Mouse (Mus musculus) limb, embryonic 14.5 days (tissue): Measurements from ENCODE around the gene Ctr9. TPM values are rescaled to one million over a fixed set of nuclear protein-coding genes. Genes with fewer than 3 reads are reported as not detected.

Source experiments
- ATAC-seq: fragments of 200-750 bp; cut with Nextera tagmentation; 2 replicates; pipeline ENCODE4 v1.8.0; 2017; ENCODE audit warnings: low read depth, moderate number of reproducible peaks, moderate TSS enrichment; ENCODE audit not compliant: low FRiP score
- DNase-seq: peaks from one replicate; pipeline ENCODE4 v3.0.0-alpha.2; 2015; ENCODE audit warnings: low spot score
- H3K27ac ChIP-seq: fragments of 300-500 bp; sonication (generic); replicated peaks from 2 replicates; pipeline ENCODE4 v1.5.1; 2014; ENCODE audit warnings: low read depth, mild to moderate bottlenecking, low read length, moderate library complexity, mixed read lengths
- H3K27me3 ChIP-seq: fragments of 300-500 bp; sonication (generic); 2 replicates; pipeline ENCODE4 v1.6.1; 2014; ENCODE audit warnings: low read length, mixed read lengths; ENCODE audit not compliant: control insufficient read depth, insufficient read depth
- H3K36me3 ChIP-seq: fragments of 300-500 bp; sonication (generic); 2 replicates; pipeline ENCODE4 v1.6.1; 2014; ENCODE audit warnings: mild to moderate bottlenecking, low read length, moderate library complexity, mixed read lengths; ENCODE audit not compliant: control insufficient read depth, insufficient read depth
- H3K4me1 ChIP-seq: fragments of 300-500 bp; sonication (generic); 2 replicates; pipeline ENCODE4 v1.6.1; 2014; ENCODE audit warnings: antibody characterized with exemption, low read length, mixed read lengths; ENCODE audit not compliant: control insufficient read depth, insufficient read depth
- H3K4me2 ChIP-seq: fragments of 300-500 bp; sonication (generic); replicated peaks from 2 replicates; pipeline ENCODE4 v1.6.1; 2014; ENCODE audit warnings: low read depth, mild to moderate bottlenecking, low read length, moderate library complexity; ENCODE audit not compliant: severe bottlenecking
- H3K4me3 ChIP-seq: fragments of 300-500 bp; sonication (generic); replicated peaks from 2 replicates; pipeline ENCODE4 v1.5.1; 2014; ENCODE audit warnings: low read length
- H3K9ac ChIP-seq: fragments of 300-500 bp; sonication (generic); 2 replicates; pipeline ENCODE4 v1.6.1; 2014; ENCODE audit warnings: mild to moderate bottlenecking, low read depth, low read length, moderate library complexity; ENCODE audit not compliant: severe bottlenecking
- H3K9me3 ChIP-seq: fragments of 300-500 bp; sonication (generic); 2 replicates; pipeline ENCODE4 v1.6.1; 2016; ENCODE audit warnings: low read length; ENCODE audit not compliant: control insufficient read depth
- POLR2A ChIP-seq: fragments of 200-500 bp; IDR thresholded peaks from 2 replicates; pipeline ENCODE4 v1.8.0; 2012; ENCODE audit warnings: inconsistent platforms, mild to moderate bottlenecking, moderate library complexity, borderline replicate concordance; ENCODE audit not compliant: insufficient read depth, insufficient read length; ENCODE audit errors: extremely low read depth
- WGBS: fragments of 180-500 bp; shearing (Covaris S2); extraction: QIAGEN DNeasy Blood & Tissue Kit; methylation state at CpG from one replicate; pipeline ENCODE4 v1.1.7; 2014; 5-methylcytosine and 5-hydroxymethylcytosine counted together
- polyA plus RNA-seq, 2 experiments: library from polyadenylated mRNA; depleted of rRNA in 1 of 2; stranded (reverse) in 1 of 2; unstranded in 1 of 2; fragments of >200 nt; fragmentation: Nextera tagmentation in 1 of 2; extraction: Ambion mirVana in 1 of 2; gene quantifications; 2 replicates each; pipeline versions ENCODE4 v1.2.1 to v1.2.3; 2012 to 2014

The Ctr9 gene
- polyA plus RNA-seq, 2 experiments: 36.0 to 57.6 TPM

GRCm38 (mm10) chr7:111048920-111049319, 20.2 kb downstream of the Ctr9 start:
- DNase-seq (no peak), ATAC-seq (no peak)
- Histone ChIP-seq H3K4me3 (no peak overlapping the region), H3K9ac (no peak overlapping the region), H3K4me2 (no peak overlapping the region), H3K4me1 (no peaks in the 10 kb centered on the region), H3K27me3 (no peaks in the 10 kb centered on the region), H3K9me3 (no peaks in the 10 kb centered on the region), H3K27ac (no peak overlapping the region), H3K36me3 (peaks cover 96% of the 10 kb centered on the region)
- 90% methylated on average over 5 of the region's 5 CpGs for WGBS
- no peak for TF ChIP-seq POLR2A

- H3K9ac ChIP-seq: no peak overlapping the region
- TF ChIP-seq POLR2A: no peak
- peaks cover 96% of the 10 kb centered on the region for H3K36me3 ChIP-seq
- no peak overlapping the region for H3K27ac ChIP-seq
- H3K27me3 ChIP-seq: no peaks in the 10 kb centered on the region
- DNase-seq (peak; percentile 38), ATAC-seq (0 out of 2 replicates have a peak, but pooled peaks have one; percentile 68)
- no peak overlapping the region for H3K4me2 ChIP-seq
- no peaks in the 10 kb centered on the region for H3K9me3 ChIP-seq
- no peaks in the 10 kb centered on the region for H3K4me1 ChIP-seq
- no peak overlapping the region for H3K4me3 ChIP-seq
- WGBS: 55% methylated on average over 6 of the region's 6 CpGs
Measured at GRCm38 (mm10) chr7:111049652-111050421, 21.1 kb downstream of the Ctr9 start.

- Histone ChIP-seq H3K9ac (no peak overlapping the region), H3K9me3 (no peaks in the 10 kb centered on the region), H3K36me3 (peaks cover 63% of the 10 kb centered on the region), H3K4me3 (no peak overlapping the region), H3K4me1 (no peaks in the 10 kb centered on the region), H3K4me2 (no peak overlapping the region), H3K27ac (no peak overlapping the region), H3K27me3 (no peaks in the 10 kb centered on the region)
- TF ChIP-seq POLR2A: no peak
- 95% methylated on average over 19 of the region's 19 CpGs for WGBS
- ATAC-seq: no peak
- DNase-seq: no peak
Measured at GRCm38 (mm10) chr7:111055221-111055620, 26.5 kb downstream of the Ctr9 start.

- no peak for ATAC-seq
- H3K4me1 ChIP-seq: no peaks in the 10 kb centered on the region
- WGBS: 80% methylated on average over 3 of the region's 3 CpGs
- no peak for DNase-seq
- TF ChIP-seq POLR2A: no peak
- no peaks in the 10 kb centered on the region for H3K9me3 ChIP-seq
- no peaks in the 10 kb centered on the region for H3K27me3 ChIP-seq
- H3K4me2 ChIP-seq: no peak overlapping the region
- H3K9ac ChIP-seq: no peak overlapping the region
- H3K27ac ChIP-seq: no peak overlapping the region
- H3K4me3 ChIP-seq: no peak overlapping the region
- H3K36me3 ChIP-seq: peaks cover 54% of the 10 kb centered on the region
Measured at GRCm38 (mm10) chr7:111055984-111056657, 27.4 kb downstream of the Ctr9 start.

- no peak for DNase-seq
- ATAC-seq: no peak
- no peaks in the 10 kb centered on the region for H3K27me3 ChIP-seq
- peaks cover 25% of the 10 kb centered on the region for H3K36me3 ChIP-seq
- no peaks in the 10 kb centered on the region for H3K9me3 ChIP-seq
- no peak for TF ChIP-seq POLR2A
- no peak overlapping the region for H3K9ac ChIP-seq
- no peak overlapping the region for H3K4me3 ChIP-seq
- no peak overlapping the region for H3K4me2 ChIP-seq
- no peak overlapping the region for H3K27ac ChIP-seq
- WGBS: 37% methylated on average over 5 of the region's 5 CpGs
- no peaks in the 10 kb centered on the region for H3K4me1 ChIP-seq
Measured at GRCm38 (mm10) chr7:111059527-111059926, 30.8 kb downstream of the Ctr9 start.
